ENCODE assay signal across 8 mouse cellular contexts in the genomic region with DNA sequence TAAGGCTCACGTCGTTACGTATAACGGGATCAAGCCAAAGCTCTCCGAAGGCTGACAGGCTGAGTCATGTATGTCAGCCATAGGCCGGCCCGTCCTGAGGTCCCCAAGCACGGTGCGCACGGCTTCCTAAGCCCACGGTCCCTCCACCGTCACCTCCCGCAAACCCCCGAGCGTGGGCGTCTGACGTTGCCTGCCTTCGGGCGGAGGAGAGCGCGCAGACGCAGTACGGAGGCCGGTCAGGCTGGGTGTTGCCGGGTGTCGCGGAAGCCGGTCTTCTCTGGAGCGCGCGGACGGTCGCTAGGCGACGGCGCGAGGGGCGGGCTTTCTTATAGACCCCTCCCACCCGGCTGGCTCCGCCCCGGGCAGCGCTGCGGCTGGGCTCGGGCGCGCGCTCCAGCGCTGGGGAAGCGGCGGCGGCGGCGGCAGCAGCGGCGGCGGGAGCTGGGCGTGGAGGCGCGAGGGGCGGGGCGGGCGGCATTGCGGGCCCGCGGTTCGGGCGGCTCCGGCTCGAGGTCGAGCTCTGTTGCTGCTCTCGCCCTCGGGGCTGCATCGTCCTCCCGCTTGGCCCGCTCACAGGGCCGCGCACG. TPM values are rescaled to one million over a fixed set of nuclear protein-coding genes. Genes with fewer than 3 reads are reported as not detected.
DNase-seq lines count a peak whose midpoint lies in the region; ATAC-seq lines count a peak whose summit lies in the region.

A gene (plus strand): TSS at position 463 of the 587 bp plus-strand sequence.

- no peaks in the 10 kb centered on the region for H3K27me3 ChIP-seq in hindbrain, embryonic 15.5 days

- peak within 1 kb of the TSS; percentile 61 for H3K4me2 ChIP-seq in hindbrain, embryonic 15.5 days

- WGBS in hindbrain, embryonic 15.5 days: under 1% methylated on average over 47 of the region's 78 CpGs

- peak; percentile 97 for DNase-seq in T-cell, adult 2 months (ENCODE audit: low spot score)
- DNase-seq in cerebellum, postnatal 36 days: peak; percentile 96 to 98
- DNase-seq in frontal cortex, postnatal 36 days (ENCODE audit: low spot score in 2 of 2): peak; percentile 97 to 98
- DNase-seq in left cerebral cortex, adult 11 months (ENCODE audit: low spot score): peak; percentile 96
- DNase-seq in lung, postnatal 4 days: peak; percentile 97 to 99
- peak; percentile 98 for DNase-seq in right cerebral cortex, adult 18-20 months
- peak; percentile 88 for DNase-seq in urinary bladder, postnatal 10 days (ENCODE audit: low spot score)

- H3K27ac ChIP-seq in hindbrain, embryonic 15.5 days (replicated peaks): peak within 1 kb of the TSS; percentile 99

- H3K36me3 ChIP-seq in hindbrain, embryonic 15.5 days: no peaks in the 10 kb centered on the region

- H3K9ac ChIP-seq in hindbrain, embryonic 15.5 days: peak within 1 kb of the TSS; percentile 91

- no peaks in the 10 kb centered on the region for H3K9me3 ChIP-seq in hindbrain, embryonic 15.5 days

- peak within 1 kb of the TSS; percentile 85 for H3K4me3 ChIP-seq in hindbrain, embryonic 15.5 days

- H3K4me1 ChIP-seq in hindbrain, embryonic 15.5 days (replicated peaks): peaks cover 35% of the 10 kb centered on the region

- ATAC-seq in hindbrain, embryonic 15.5 days (ENCODE audit: low FRiP score, low read depth): peak; percentile 90

RNA-seq across cellular contexts. Expression of the gene that starts here (rescaled TPM):
- 24.6 and 25.7 TPM in 2 replicates for polyA plus RNA-seq in hindbrain, embryonic 15.5 days (2015; fragmentation: Nextera tagmentation; extraction: Ambion mirVana)

Comparison
In these comparisons a context has a peak if more than half of its experiments do, and no peak if none do; other contexts are left out.
1. Peak in every context shown above with its lines: DNase-seq, ATAC-seq, H3K4me3 ChIP-seq and H3K27ac ChIP-seq.